Mouse (Mus musculus) stomach, embryonic 16.5 days (tissue): ENCODE data around the gene Klhl29. TPM values are rescaled to one million over a fixed set of nuclear protein-coding genes. Genes with fewer than 3 reads are reported as not detected.

ENCODE experiments used
- ATAC-seq: fragments of 200-750 bp; cut with Nextera tagmentation; 2 replicates; pipeline ENCODE4 v1.8.0; 2017; ENCODE audit warnings: moderate number of reproducible peaks, moderate TSS enrichment; ENCODE audit not compliant: insufficient read depth, low FRiP score
- H3K27ac ChIP-seq: fragments of 300-500 bp; sonication (generic); 2 replicates; pipeline ENCODE4 v1.5.1; 2014; ENCODE audit warnings: low read length
- H3K27me3 ChIP-seq: fragments of 300-500 bp; sonication (generic); 2 replicates; pipeline ENCODE4 v1.6.1; 2014; ENCODE audit warnings: low read length, control low read depth, mixed read lengths; ENCODE audit not compliant: control insufficient read depth, insufficient read depth
- H3K36me3 ChIP-seq: fragments of 300-500 bp; sonication (generic); 2 replicates; pipeline ENCODE4 v1.6.1; 2014; ENCODE audit warnings: low read length; ENCODE audit not compliant: control insufficient read depth, insufficient read depth
- H3K4me1 ChIP-seq: fragments of 300-500 bp; sonication (generic); 2 replicates; pipeline ENCODE4 v1.6.1; 2014; ENCODE audit warnings: low read length, control low read depth, mixed read lengths; ENCODE audit not compliant: control insufficient read depth, insufficient read depth
- H3K4me2 ChIP-seq: fragments of 300-500 bp; sonication (generic); 2 replicates; pipeline ENCODE4 v1.6.1; 2014; ENCODE audit warnings: low read depth, low read length, mixed read lengths
- H3K4me3 ChIP-seq: fragments of 300-500 bp; sonication (generic); replicated peaks from 2 replicates; pipeline ENCODE4 v1.5.1; 2014; ENCODE audit warnings: mild to moderate bottlenecking, low read length
- H3K9ac ChIP-seq: fragments of 300-500 bp; sonication (generic); 2 replicates; pipeline ENCODE4 v1.6.1; 2014; ENCODE audit warnings: low read length
- H3K9me3 ChIP-seq: fragments of 300-500 bp; sonication (generic); replicated peaks from 2 replicates; pipeline ENCODE4 v1.6.1; 2016; ENCODE audit warnings: low read length, control low read depth; ENCODE audit not compliant: control insufficient read depth
- WGBS: fragments of 180-500 bp; shearing (Covaris S2); extraction: QIAGEN DNeasy Blood & Tissue Kit; methylation state at CpG from one replicate; pipeline ENCODE4 v1.1.7; 2014; 5-methylcytosine and 5-hydroxymethylcytosine counted together
- polyA plus RNA-seq: library from polyadenylated mRNA; unstranded; fragments of >200 nt; fragmentation: Nextera tagmentation; extraction: Ambion mirVana; gene quantifications from 2 replicates; pipeline ENCODE4 v1.2.1, GENCODE M21; 2015

Klhl29 gene
- polyA plus RNA-seq, 1 experiment from 2014 or later = 0.76 TPM

DNA sequence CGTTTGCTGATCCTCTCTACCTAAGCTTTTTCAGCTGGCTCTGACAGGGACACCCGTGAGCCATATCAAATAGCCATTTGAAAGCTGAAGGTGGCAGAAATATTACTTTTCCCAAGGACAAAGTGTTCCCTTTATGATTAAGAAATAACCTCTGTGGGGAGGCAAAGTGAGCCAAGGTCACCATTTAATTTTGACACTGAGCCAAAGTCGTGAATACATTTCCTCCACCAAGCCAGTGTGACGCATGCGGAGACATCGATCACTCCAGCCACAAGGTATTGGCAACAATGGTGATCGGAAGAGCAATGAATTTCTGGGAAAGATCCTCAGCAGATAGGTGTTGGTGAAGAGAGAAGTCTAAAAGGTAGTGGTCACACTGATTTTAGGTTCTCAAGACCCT lies 83.2 kb downstream of the Klhl29 start:
- Histone ChIP-seq H3K9me3 (no peaks in the 10 kb centered on the region), H3K4me3 (no peak overlapping the region), H3K27me3 (no peaks in the 10 kb centered on the region), H3K4me1 (peaks cover 3% of the 10 kb centered on the region; the same call in 1 of the 2 replicates), H3K36me3 (no peaks in the 10 kb centered on the region), H3K9ac (no peak overlapping the region), H3K27ac (no peak overlapping the region), H3K4me2 (no peak overlapping the region)
- no peak for ATAC-seq
- WGBS = 75% methylated on average over 7 of the region's 7 CpGs

- Histone ChIP-seq H3K27ac (no peak overlapping the region), H3K27me3 (no peaks in the 10 kb centered on the region), H3K4me2 (no peak overlapping the region), H3K4me1 (no peaks in the 10 kb centered on the region), H3K36me3 (no peaks in the 10 kb centered on the region), H3K9ac (no peak overlapping the region), H3K9me3 (no peaks in the 10 kb centered on the region), H3K4me3 (no peak overlapping the region)
- WGBS = 86% methylated on average over 11 of the region's 11 CpGs
- ATAC-seq = no peak
Measured at GRCm38 (mm10) chr12:5285579-5285978, 89.9 kb downstream of the Klhl29 start.

- Histone ChIP-seq H3K4me1 (peaks cover 2% of the 10 kb centered on the region), H3K9ac (no peak overlapping the region), H3K27ac (no peak overlapping the region), H3K4me3 (no peak overlapping the region), H3K36me3 (no peaks in the 10 kb centered on the region), H3K4me2 (no peak overlapping the region), H3K9me3 (no peaks in the 10 kb centered on the region), H3K27me3 (no peaks in the 10 kb centered on the region)
- 83% methylated on average over 6 of the region's 6 CpGs for WGBS
- ATAC-seq = no peak
Measured at GRCm38 (mm10) chr12:5284961-5285360, 90.5 kb downstream of the Klhl29 start.

DNA sequence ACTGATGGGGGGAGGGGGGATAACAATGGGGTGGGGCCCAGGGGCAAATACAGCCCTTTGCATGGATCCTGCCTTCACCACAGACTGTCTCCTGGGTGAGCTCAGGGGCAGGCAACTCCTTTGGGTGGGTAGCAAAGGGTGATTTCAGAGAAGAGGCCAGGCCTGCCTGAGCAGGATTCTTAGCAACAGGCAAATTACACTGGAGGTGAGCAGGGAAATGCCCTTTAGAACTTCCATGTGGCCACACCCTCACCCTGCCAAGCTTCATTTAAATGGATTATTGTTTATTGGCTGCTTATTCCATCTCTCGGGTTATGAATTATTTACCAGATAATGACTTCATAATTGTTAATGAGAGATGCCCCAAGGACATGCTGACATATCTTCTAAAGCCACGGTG lies 91.8 kb downstream of the Klhl29 start:
- H3K27ac ChIP-seq = no peak overlapping the region
- H3K4me3 ChIP-seq = no peak overlapping the region
- H3K4me1 ChIP-seq = peaks cover 4% of the 10 kb centered on the region
- ATAC-seq = no peak
- no peaks in the 10 kb centered on the region for H3K27me3 ChIP-seq
- 72% methylated on average over 2 of the region's 2 CpGs for WGBS
- no peak overlapping the region for H3K4me2 ChIP-seq
- no peaks in the 10 kb centered on the region for H3K36me3 ChIP-seq
- no peaks in the 10 kb centered on the region for H3K9me3 ChIP-seq
- H3K9ac ChIP-seq = no peak overlapping the region

- no peak overlapping the region for H3K4me2 ChIP-seq
- H3K9ac ChIP-seq = no peak overlapping the region
- H3K9me3 ChIP-seq = no peaks in the 10 kb centered on the region
- no peaks in the 10 kb centered on the region for H3K36me3 ChIP-seq
- H3K27me3 ChIP-seq = no peaks in the 10 kb centered on the region
- no peak overlapping the region for H3K27ac ChIP-seq
- peaks cover 4% of the 10 kb centered on the region for H3K4me1 ChIP-seq
- 76% methylated on average over 2 of the region's 2 CpGs for WGBS
- ATAC-seq = no peak
- no peak overlapping the region for H3K4me3 ChIP-seq
Measured at GRCm38 (mm10) chr12:5282611-5283010, 92.9 kb downstream of the Klhl29 start.

- H3K4me3 ChIP-seq = no peak overlapping the region
- no peak for ATAC-seq
- no peak overlapping the region for H3K27ac ChIP-seq
- H3K36me3 ChIP-seq = no peaks in the 10 kb centered on the region
- no peak overlapping the region for H3K9ac ChIP-seq
- H3K9me3 ChIP-seq = no peaks in the 10 kb centered on the region
- no peaks in the 10 kb centered on the region for H3K27me3 ChIP-seq
- peaks cover 18% of the 10 kb centered on the region for H3K4me1 ChIP-seq
- 12% methylated on average over 1 of the region's 1 CpGs for WGBS
- no peak overlapping the region for H3K4me2 ChIP-seq
Measured at GRCm38 (mm10) chr12:5279873-5280272, 95.6 kb downstream of the Klhl29 start.

- H3K4me1 ChIP-seq = peaks cover 29% of the 10 kb centered on the region
- no peaks in the 10 kb centered on the region for H3K36me3 ChIP-seq
- ATAC-seq = peak; percentile 52; the same call in 1 of the 2 replicates
- 49% methylated on average over 9 of the region's 9 CpGs for WGBS
- H3K27ac ChIP-seq = 0 out of 2 replicates have a peak overlapping the region, but pooled peaks have one; percentile 30
- H3K27me3 ChIP-seq = no peaks in the 10 kb centered on the region
- no peak overlapping the region for H3K9ac ChIP-seq
- H3K9me3 ChIP-seq = no peaks in the 10 kb centered on the region
- H3K4me3 ChIP-seq = no peak overlapping the region
- H3K4me2 ChIP-seq = no peak overlapping the region
Measured at GRCm38 (mm10) chr12:5277028-5277427, 98.5 kb downstream of the Klhl29 start.

DNA sequence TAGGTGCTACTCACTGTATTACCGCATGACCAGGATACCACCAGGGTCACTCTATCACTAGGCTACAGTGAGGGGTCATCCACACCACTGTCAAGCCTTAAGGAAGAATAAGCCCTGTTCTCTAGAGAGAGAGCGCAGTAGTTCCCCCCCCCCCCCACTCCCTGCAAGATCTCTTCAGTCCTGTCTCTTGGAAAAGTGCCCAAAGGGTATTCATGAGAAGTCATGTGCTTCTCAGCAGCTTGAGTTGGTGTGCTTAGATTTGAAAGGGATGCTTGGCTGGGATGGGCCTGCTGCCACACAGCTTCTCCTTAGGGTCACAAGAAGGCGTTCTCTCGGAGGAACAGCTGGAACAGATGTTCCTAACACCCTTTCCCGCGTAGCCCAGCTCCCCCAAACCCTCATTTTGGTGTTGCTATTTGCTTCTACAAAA lies 100.0 kb downstream of the Klhl29 start:
- WGBS = 58% methylated on average over 6 of the region's 6 CpGs
- Histone ChIP-seq H3K4me2 (no peak overlapping the region), H3K36me3 (no peaks in the 10 kb centered on the region), H3K27me3 (no peaks in the 10 kb centered on the region), H3K9ac (no peak overlapping the region; the same call in 1 of the 2 replicates), H3K4me3 (no peak overlapping the region), H3K4me1 (peaks cover 29% of the 10 kb centered on the region), H3K9me3 (no peaks in the 10 kb centered on the region), H3K27ac (peak overlapping the region; percentile 10; the same call in 1 of the 2 replicates)
- no peak; the same call in 1 of the 2 replicates for ATAC-seq

DNA sequence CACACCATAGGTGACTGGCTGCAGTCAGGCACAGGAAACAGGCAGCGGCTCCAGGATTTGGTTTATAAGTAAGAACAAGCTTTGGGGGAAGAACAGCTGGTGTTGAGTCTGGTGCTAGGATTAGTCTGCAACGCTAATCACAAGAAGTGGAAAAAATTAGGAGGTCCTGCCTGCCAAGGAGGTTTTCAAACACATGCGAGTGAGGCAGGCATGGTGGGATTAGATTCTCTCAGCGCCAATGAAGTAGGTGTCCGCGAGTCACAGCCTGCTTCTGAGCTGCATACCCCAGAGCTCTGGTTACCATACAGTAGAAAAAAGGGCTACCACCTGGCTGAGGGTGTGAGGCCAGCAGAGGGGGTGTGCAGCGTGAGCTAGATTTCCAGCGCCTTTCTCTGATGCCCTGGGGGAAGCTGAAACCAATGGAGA lies 101.0 kb downstream of the Klhl29 start:
- Histone ChIP-seq H3K27me3 (no peaks in the 10 kb centered on the region), H3K9me3 (no peaks in the 10 kb centered on the region), H3K36me3 (no peaks in the 10 kb centered on the region), H3K4me2 (no peak overlapping the region), H3K27ac (peak overlapping the region; percentile 42), H3K9ac (no peak overlapping the region), H3K4me1 (peaks cover 28% of the 10 kb centered on the region), H3K4me3 (no peak overlapping the region)
- ATAC-seq = no peak
- 55% methylated on average over 8 of the region's 8 CpGs for WGBS
